Mouse (Mus musculus): ENCODE measurements around the gene Nxnl2.

DNA sequence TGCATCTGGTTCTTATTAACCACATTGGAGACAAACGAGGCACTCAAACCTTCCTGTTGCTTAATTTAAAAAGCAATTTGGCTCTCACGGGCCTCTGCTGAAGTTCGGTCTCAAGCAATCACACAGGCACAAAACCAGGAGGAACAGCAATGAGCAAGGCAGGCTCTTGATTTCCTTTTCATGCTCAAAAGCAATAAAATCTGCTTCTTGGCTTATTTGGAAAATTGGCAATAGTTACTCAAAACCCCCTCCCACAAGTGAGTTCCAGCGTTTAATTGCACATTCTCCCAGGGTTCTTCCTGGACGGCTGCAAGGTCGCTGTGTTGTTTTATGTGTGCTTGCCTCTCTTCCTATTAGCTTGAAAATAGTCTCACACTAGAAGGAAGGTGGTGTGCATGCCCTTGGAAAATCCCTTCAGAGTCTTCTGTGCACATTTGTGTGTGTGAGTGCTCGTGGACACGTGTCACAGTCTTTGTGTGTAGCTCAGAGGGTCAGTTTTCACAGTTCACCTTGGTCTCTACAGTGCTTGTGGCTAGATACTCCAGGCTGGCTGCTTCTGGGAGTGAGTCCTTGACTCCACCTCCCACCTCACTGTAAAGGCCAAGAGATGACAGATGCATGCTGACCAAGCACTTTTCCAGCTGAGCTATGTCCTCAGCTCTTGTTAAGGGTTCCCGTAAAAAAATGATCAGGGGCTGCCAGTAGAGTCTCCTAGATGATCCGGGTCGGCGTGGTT lies 50.8 kb downstream of the Nxnl2 start:
- no peak for TF ChIP-seq CTCF (IDR thresholded peaks at IDR 0.05 in 2 of 3, conservative IDR thresholded peaks at IDR 0.05 in 1 of 3; ENCODE audit: control insufficient read depth in 1 of 3, insufficient read depth in 1 of 3, low read depth in 2 of 3, low read length in 3 of 3, poor library complexity in 1 of 3, severe bottlenecking in 1 of 3)
- no peak for TF ChIP-seq ZC3H11A (IDR thresholded peaks at IDR 0.05; ENCODE audit: low read depth, low read length)
- TF ChIP-seq ETS1 (IDR thresholded peaks at IDR 0.05; ENCODE audit: low read depth, low read length) = no peak
- no peak for TF ChIP-seq RAD21 (IDR thresholded peaks at IDR 0.05; ENCODE audit: low read depth, low read length)
- no peak for TF ChIP-seq UBTF (IDR thresholded peaks at IDR 0.05; ENCODE audit: borderline replicate concordance, insufficient read depth, low read depth, low read length)

Data from MEL (cell line).